Mouse (Mus musculus) intestine, embryonic 16.5 days (tissue): ENCODE measurements around the gene Eif3b. TPM values are rescaled to one million over a fixed set of nuclear protein-coding genes. Genes with fewer than 3 reads are reported as not detected.
"Not testable (repeated sequence)": the region's sequence is repeated elsewhere in the genome, so short reads cannot be mapped to it uniquely, and the experiment has no call there.

Experiments used
- ATAC-seq: fragments of 200-750 bp; cut with Nextera tagmentation; 2 replicates; pipeline ENCODE4 v1.8.0; 2017; ENCODE audit warnings: moderate TSS enrichment, moderate library complexity
- H3K27ac ChIP-seq: fragments of 300-500 bp; sonication (generic); 2 replicates; pipeline ENCODE4 v1.5.1; 2014; ENCODE audit warnings: mild to moderate bottlenecking, low read length
- H3K27me3 ChIP-seq: fragments of 300-500 bp; sonication (generic); replicated peaks from 2 replicates; pipeline ENCODE4 v1.6.1; 2014; ENCODE audit warnings: low read length, control low read depth, mixed read lengths; ENCODE audit not compliant: control insufficient read depth, insufficient read depth
- H3K36me3 ChIP-seq: fragments of 300-500 bp; sonication (generic); 2 replicates; pipeline ENCODE4 v1.6.1; 2014; ENCODE audit warnings: low read length, control low read depth; ENCODE audit not compliant: control insufficient read depth, insufficient read depth
- H3K4me1 ChIP-seq: fragments of 300-500 bp; sonication (generic); 2 replicates; pipeline ENCODE4 v1.6.1; 2014; ENCODE audit warnings: low read length, control low read depth, mixed read lengths; ENCODE audit not compliant: control insufficient read depth, insufficient read depth
- H3K4me2 ChIP-seq: fragments of 300-500 bp; sonication (generic); 2 replicates; pipeline ENCODE4 v1.6.1; 2014; ENCODE audit warnings: low read depth, low read length, control low read depth
- H3K4me3 ChIP-seq: fragments of 300-500 bp; sonication (generic); 2 replicates; pipeline ENCODE4 v1.5.1; 2014; ENCODE audit warnings: mild to moderate bottlenecking, low read length
- H3K9ac ChIP-seq: fragments of 300-500 bp; sonication (generic); 2 replicates; pipeline ENCODE4 v1.6.1; 2014; ENCODE audit warnings: low read depth, low read length
- H3K9me3 ChIP-seq: fragments of 300-500 bp; sonication (generic); 2 replicates; pipeline ENCODE4 v1.6.1; 2016; ENCODE audit warnings: low read length, control low read depth; ENCODE audit not compliant: control insufficient read depth
- WGBS: fragments of 180-500 bp; shearing (Covaris S2); extraction: QIAGEN DNeasy Blood & Tissue Kit; methylation state at CpG from one replicate; pipeline ENCODE4 v1.1.7; 2014; 5-methylcytosine and 5-hydroxymethylcytosine counted together
- polyA plus RNA-seq: library from polyadenylated mRNA; unstranded; fragments of >200 nt; fragmentation: Nextera tagmentation; extraction: Ambion mirVana; gene quantifications from 2 replicates; pipeline ENCODE4 v1.2.1, GENCODE M21; 2015

The Eif3b gene
- polyA plus RNA-seq, 1 experiment from 2014 or later, result 85.2 TPM

DNA sequence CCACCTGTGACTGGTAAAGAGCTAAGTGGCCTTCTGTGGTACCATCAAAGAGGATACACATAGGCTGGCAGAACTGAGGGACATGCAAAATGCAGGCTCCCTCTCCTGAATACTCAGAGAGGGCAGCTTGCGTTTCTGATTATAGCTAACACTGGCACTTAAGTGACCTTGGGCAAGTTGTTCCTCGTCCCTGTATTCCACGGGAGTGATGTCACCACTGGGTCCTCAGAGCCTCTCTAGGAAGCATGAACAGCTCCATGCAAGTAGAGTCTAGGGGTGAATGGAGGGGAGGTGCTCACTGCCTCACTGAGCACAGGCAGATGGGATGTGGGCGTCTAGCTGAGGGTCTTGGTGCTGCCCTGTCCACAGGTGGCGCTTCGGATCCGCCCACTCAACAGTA is 26.9 kb downstream of the Eif3b start:
- 73% methylated on average over 7 of the region's 7 CpGs for WGBS
- Histone ChIP-seq H3K4me2 (no peak overlapping the region), H3K9ac (no peak overlapping the region), H3K9me3 (no peaks in the 10 kb centered on the region), H3K4me3 (no peak overlapping the region), H3K27me3 (no peaks in the 10 kb centered on the region), H3K4me1 (peaks cover 11% of the 10 kb centered on the region), H3K36me3 (peaks cover 16% of the 10 kb centered on the region), H3K27ac (no peak overlapping the region)
- no peak for ATAC-seq

DNA sequence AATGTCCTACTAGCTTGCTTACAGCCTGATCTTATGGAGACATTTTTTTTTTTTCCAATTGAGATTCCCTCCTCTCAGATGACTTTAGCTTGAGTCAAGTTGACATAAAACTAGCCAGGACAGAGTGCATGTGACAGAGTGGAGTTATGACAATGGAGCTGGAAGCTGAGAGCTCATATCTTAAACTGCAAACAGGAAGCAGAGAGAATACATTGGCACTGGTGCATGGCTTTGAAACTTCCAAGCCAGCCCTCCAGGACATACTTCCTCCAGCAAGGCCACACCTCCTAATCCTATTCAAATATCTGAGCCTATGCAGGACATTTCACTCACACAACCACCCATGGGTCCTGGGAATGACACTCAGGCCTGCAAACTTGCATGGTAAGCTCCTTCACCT is 35.4 kb downstream of the Eif3b start:
- Histone ChIP-seq H3K9me3 (no peaks in the 10 kb centered on the region), H3K4me3 (no peak overlapping the region), H3K9ac (no peak overlapping the region), H3K36me3 (no peaks in the 10 kb centered on the region), H3K27ac (no peak overlapping the region), H3K4me1 (no peaks in the 10 kb centered on the region), H3K27me3 (no peaks in the 10 kb centered on the region), H3K4me2 (no peak overlapping the region)
- ATAC-seq, result no peak

DNA sequence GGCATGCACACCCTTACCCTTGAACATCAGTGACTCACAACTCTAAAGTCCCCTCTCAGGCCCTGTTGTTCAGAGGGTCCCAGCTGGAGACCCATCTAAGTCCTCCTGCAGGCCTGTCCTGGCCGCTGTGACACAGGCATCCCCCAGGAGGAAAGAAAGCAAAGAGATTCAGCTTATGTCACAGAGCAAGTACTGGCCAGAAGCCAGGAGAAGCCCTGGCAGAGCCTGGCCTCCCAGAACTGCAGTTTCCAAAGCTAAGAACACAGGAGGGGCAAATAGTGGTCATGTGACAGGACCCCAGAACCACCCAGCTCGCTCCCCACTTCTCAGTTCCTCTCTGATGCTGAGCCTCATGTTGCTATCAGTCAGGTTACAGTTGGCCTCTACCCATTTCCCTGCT is 36.3 kb downstream of the Eif3b start:
- H3K9ac ChIP-seq, result no peak overlapping the region
- H3K9me3 ChIP-seq, result no peaks in the 10 kb centered on the region
- H3K4me1 ChIP-seq, result no peaks in the 10 kb centered on the region
- H3K4me2 ChIP-seq, result no peak overlapping the region
- H3K4me3 ChIP-seq, result no peak overlapping the region
- no peaks in the 10 kb centered on the region for H3K27me3 ChIP-seq
- ATAC-seq, result no peak
- no peaks in the 10 kb centered on the region for H3K36me3 ChIP-seq
- 73% methylated on average over 2 of the region's 2 CpGs for WGBS
- no peak overlapping the region for H3K27ac ChIP-seq

DNA sequence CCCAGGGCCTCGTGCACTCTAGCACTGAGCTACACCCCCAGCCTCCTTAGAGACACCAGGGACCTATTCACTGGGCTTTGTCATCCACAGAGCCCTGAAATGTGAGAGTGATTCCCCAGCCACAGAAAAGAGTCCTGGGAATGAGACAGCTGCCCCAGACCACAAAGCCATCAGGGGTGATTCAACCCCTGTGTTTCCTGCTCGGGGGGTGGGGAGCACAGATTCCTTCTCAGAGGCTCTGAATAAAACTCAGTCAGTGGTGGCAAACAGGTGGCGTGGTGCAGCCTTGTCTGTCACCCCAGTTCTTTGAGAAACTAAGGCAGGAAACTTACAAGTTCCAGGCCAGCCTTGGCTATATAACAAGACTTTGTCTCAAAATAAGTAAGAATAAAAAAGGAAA is 42.3 kb downstream of the Eif3b start:
- no peaks in the 10 kb centered on the region for H3K4me1 ChIP-seq
- WGBS, result 84% methylated on average over 3 of the region's 3 CpGs
- H3K27me3 ChIP-seq, result no peaks in the 10 kb centered on the region
- no peak overlapping the region for H3K27ac ChIP-seq
- peaks cover 9% of the 10 kb centered on the region; the same call in 1 of the 2 replicates for H3K9me3 ChIP-seq
- no peak overlapping the region for H3K9ac ChIP-seq
- H3K4me2 ChIP-seq, result no peak overlapping the region
- H3K4me3 ChIP-seq, result no peak overlapping the region
- ATAC-seq, result no peak
- H3K36me3 ChIP-seq, result no peaks in the 10 kb centered on the region

DNA sequence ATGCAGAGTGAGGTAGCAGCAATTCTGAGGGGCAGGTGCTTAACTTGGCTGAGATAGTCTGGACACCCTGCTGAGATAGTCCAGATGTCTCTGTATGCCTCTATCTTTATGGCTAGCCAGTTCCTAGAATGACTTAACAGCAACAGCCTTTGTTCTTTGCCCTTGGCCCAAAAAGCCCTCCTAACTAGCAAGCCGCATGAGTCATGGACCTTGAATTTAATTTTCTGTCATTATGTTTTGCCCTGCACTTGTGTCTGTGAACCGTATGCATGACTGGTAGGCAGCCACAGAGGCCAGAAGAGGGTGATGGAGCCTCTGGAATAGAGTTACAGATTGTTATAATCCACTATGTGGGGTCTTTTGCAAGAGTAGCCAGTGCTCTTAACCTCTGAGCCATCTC is 44.0 kb downstream of the Eif3b start:
- H3K4me2 ChIP-seq, ATAC-seq, H3K4me3 ChIP-seq, H3K27ac ChIP-seq, H3K36me3 ChIP-seq, H3K9me3 ChIP-seq, H3K27me3 ChIP-seq, H3K4me1 ChIP-seq, H3K9ac ChIP-seq: not testable (repeated sequence)
- WGBS, result 83% methylated on average over 2 of the region's 2 CpGs

DNA sequence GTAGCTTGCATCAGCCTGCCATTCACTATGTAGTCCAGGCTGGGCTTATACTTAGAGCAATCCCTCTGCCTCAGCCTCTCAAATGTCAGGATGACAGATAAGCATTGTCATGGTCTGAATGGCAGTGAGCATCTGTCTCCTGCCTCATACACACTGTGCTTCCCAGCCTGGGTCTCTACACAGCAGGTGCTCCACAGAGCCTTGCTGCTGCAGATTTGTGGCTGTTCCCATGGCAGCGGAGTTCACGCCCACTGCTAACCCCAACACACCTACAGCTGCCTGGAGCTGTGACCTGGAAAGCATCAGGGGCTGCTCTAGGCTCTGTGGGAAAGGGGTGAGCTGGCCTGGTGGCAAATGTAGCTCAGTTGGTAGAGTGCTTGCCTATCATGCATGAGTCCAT is 45.8 kb downstream of the Eif3b start:
- WGBS, result 80% methylated on average over 2 of the region's 2 CpGs
- Histone ChIP-seq H3K27ac (no peak overlapping the region), H3K4me1 (no peaks in the 10 kb centered on the region), H3K36me3 (no peaks in the 10 kb centered on the region), H3K4me2 (no peak overlapping the region), H3K4me3 (no peak overlapping the region), H3K9me3 (peaks cover 9% of the 10 kb centered on the region; the same call in 1 of the 2 replicates), H3K27me3 (no peaks in the 10 kb centered on the region), H3K9ac (no peak overlapping the region)
- no peak for ATAC-seq

DNA sequence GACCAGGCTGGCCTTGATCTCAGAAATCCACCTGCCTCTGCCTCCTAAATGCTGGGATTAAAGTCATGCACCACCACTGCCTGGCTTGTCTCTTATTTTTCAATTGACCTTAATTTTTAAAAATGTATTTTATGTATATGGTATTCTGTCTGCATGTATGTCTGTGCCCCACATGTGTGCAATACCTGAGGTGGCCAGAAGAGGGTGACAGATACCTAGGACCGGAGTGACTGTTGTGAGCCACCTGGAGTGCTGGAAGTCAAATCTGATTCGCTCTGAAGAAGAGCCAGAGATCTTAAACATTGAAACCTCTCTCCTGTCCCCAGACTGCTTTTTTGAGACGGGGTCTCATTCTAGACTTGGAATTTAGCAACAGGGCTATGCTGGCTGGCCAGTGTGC is 53.2 kb downstream of the Eif3b start:
- Histone ChIP-seq H3K9me3 (no peaks in the 10 kb centered on the region), H3K4me3 (no peak overlapping the region), H3K9ac (no peak overlapping the region), H3K27me3 (no peaks in the 10 kb centered on the region), H3K4me1 (no peaks in the 10 kb centered on the region), H3K27ac (no peak overlapping the region), H3K36me3 (no peaks in the 10 kb centered on the region), H3K4me2 (no peak overlapping the region)
- ATAC-seq, result no peak
- WGBS, result 84% methylated on average over 3 of the region's 3 CpGs

DNA sequence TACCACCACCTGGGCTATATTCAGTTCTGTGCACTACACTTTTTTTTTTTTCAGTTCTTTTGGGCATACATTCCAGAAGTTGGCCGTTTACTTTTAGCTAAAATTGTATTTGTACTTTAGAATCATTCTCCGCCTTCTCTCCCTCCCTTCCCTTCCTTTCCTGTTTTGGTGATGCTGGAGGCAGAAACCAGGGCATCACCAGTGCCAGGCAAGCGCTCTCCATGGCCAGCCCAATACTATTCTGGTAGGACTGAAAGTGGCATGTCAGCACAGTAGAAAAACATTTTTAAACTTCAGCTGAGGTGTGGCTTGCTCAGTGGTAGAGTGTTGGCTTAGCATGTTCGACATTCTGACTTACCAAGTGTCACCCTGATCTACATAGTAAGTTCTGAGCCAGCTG is 62.3 kb downstream of the Eif3b start:
- H3K9ac ChIP-seq, result no peak overlapping the region
- no peaks in the 10 kb centered on the region for H3K27me3 ChIP-seq
- H3K4me2 ChIP-seq, result no peak overlapping the region
- H3K27ac ChIP-seq, result no peak overlapping the region
- WGBS, result 75% methylated on average over 4 of the region's 4 CpGs
- no peak for ATAC-seq
- no peaks in the 10 kb centered on the region for H3K4me1 ChIP-seq
- H3K36me3 ChIP-seq, result no peaks in the 10 kb centered on the region
- no peaks in the 10 kb centered on the region for H3K9me3 ChIP-seq
- H3K4me3 ChIP-seq, result no peak overlapping the region

DNA sequence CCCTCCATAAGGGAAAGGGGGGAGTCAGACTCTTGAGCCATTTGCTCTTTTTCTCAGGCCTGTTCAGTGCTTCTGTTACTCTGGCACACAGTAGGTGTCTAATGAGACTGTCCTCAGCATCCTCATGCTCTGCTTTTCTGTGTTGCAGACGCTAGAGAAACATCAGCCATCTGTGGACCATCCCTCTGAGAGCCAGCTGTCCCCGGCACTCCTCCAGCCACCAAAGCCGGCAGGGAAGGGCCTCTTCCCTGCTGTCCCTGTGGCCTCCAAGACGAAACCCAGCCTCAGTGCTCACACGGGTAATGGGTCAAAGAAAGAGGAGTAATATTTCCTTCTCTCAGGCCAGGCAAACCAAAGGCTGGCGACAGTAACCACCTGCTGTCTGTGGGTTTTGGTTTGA is 72.0 kb downstream of the Eif3b start:
- H3K4me1 ChIP-seq, result no peaks in the 10 kb centered on the region
- no peak overlapping the region for H3K9ac ChIP-seq
- no peak overlapping the region for H3K4me3 ChIP-seq
- H3K36me3 ChIP-seq, result no peaks in the 10 kb centered on the region
- no peaks in the 10 kb centered on the region for H3K27me3 ChIP-seq
- no peak overlapping the region for H3K4me2 ChIP-seq
- 53% methylated on average over 6 of the region's 6 CpGs for WGBS
- ATAC-seq, result no peak
- no peaks in the 10 kb centered on the region for H3K9me3 ChIP-seq
- H3K27ac ChIP-seq, result no peak overlapping the region

DNA sequence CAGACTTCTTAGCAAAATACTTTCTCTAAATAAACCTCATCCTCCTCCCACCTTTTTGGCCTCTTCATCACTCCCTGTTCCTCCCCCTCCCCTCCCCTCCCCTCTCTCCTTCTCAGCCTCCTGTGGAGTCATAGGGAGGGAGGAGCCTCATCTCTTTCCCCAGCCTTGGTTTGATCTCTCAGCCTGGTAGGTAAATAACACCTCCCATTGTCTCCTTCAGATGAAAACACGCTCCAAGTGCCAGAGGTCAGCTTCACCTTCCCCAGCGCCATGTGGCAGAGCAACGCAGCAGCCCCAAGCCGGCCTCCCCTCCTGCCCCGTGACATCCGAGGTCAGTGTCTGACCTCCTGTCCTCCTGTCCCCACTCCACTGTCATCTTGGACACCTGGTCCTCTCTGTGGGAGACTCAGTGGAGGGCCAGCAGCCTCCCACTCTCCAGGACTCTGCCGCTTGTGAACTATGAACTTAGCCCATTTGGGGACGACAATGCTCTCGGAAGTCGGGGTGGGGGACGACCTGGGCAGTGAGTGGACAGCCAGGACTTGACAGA is 73.6 kb downstream of the Eif3b start:
- Histone ChIP-seq H3K9me3 (no peaks in the 10 kb centered on the region), H3K27me3 (no peaks in the 10 kb centered on the region), H3K27ac (no peak overlapping the region), H3K9ac (no peak overlapping the region), H3K4me3 (no peak overlapping the region), H3K36me3 (no peaks in the 10 kb centered on the region), H3K4me1 (no peaks in the 10 kb centered on the region), H3K4me2 (no peak overlapping the region)
- WGBS, result 20% methylated on average over 11 of the region's 11 CpGs
- ATAC-seq, result no peak
